Mouse (Mus musculus) limb, embryonic 10.5 days (tissue): Measurements from ENCODE around the gene Angptl7. TPM values are rescaled to one million over a fixed set of nuclear protein-coding genes. Genes with fewer than 3 reads are reported as not detected.
A peak's percentile ranks its signal among the peaks of the same experiment; 100 is the strongest.

Experiments
- DNase-seq: peaks from one replicate; pipeline ENCODE4 v3.0.0-alpha.2; 2017; ENCODE audit warnings: low spot score
- H3K27ac ChIP-seq: fragments of 300-500 bp; sonication (generic); 2 replicates; pipeline ENCODE4 v1.5.1; 2016; ENCODE audit warnings: mild to moderate bottlenecking
- H3K27me3 ChIP-seq: fragments of 300-500 bp; sonication (generic); 2 replicates; pipeline ENCODE4 v1.6.1; 2016; ENCODE audit warnings: low read depth, mild to moderate bottlenecking; ENCODE audit not compliant: poor library complexity, severe bottlenecking
- H3K36me3 ChIP-seq: fragments of 300-500 bp; sonication (generic); 2 replicates; pipeline ENCODE4 v1.6.1; 2016; ENCODE audit warnings: mild to moderate bottlenecking, moderate library complexity
- H3K4me1 ChIP-seq: fragments of 300-500 bp; sonication (generic); 2 replicates; pipeline ENCODE4 v1.6.1; 2016
- H3K4me3 ChIP-seq: fragments of 300-500 bp; sonication (generic); 2 replicates; pipeline ENCODE4 v1.5.1; 2016; ENCODE audit warnings: mild to moderate bottlenecking, moderate library complexity
- H3K9me3 ChIP-seq: fragments of 300-500 bp; sonication (generic); replicated peaks from 2 replicates; pipeline ENCODE4 v1.6.1; 2016; ENCODE audit warnings: mild to moderate bottlenecking
- WGBS: fragments of 180-500 bp; shearing (Covaris S2); methylation state at CpG from one replicate; pipeline ENCODE4 v1.1.7; 2016; 5-methylcytosine and 5-hydroxymethylcytosine counted together
- polyA plus RNA-seq: library from polyadenylated mRNA; unstranded; fragments of >200 nt; fragmentation: Nextera tagmentation; extraction: Ambion mirVana; gene quantifications from 2 replicates; pipeline ENCODE4 v1.2.1, GENCODE M21; 2016

Gene Angptl7
- polyA plus RNA-seq = 0.23 and 0.56 TPM in 2 replicates

DNA sequence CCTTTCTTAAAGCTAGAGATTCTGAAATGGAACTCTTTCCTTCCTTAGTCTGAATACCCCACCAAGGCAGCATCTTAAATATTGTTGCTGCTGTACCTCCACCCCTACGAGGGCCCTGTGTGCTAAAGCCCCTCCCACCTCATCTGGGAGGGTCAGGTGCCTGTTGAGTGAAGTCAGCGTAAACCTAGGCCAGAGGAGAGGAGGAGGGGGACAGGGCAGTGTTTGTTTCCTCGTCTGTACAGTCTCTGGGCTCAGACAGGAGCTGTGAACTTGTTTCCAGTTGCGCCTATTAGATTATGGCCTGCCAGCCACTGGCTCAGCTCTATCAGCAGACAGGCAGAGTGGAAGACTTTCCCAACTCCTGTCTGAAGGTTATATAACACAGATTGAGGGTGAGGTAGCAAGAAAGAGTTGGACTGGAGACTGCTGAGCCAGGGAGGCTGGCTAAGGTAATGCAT, at the start of gene Angptl7:
Gene Angptl7 (minus strand): TSS at position 51 of the 458 bp plus-strand sequence.
- Histone ChIP-seq H3K4me3 (no peak within 1 kb of the TSS), H3K27me3 (no peaks in the 10 kb centered on the region), H3K36me3 (peaks cover 78% of the 10 kb centered on the region), H3K27ac (peak within 1 kb of the TSS; percentile 21), H3K4me1 (peaks cover 31% of the 10 kb centered on the region), H3K9me3 (no peaks in the 10 kb centered on the region)
- DNase-seq = no peak
- WGBS = 68% methylated on average over 4 of the region's 4 CpGs

DNA sequence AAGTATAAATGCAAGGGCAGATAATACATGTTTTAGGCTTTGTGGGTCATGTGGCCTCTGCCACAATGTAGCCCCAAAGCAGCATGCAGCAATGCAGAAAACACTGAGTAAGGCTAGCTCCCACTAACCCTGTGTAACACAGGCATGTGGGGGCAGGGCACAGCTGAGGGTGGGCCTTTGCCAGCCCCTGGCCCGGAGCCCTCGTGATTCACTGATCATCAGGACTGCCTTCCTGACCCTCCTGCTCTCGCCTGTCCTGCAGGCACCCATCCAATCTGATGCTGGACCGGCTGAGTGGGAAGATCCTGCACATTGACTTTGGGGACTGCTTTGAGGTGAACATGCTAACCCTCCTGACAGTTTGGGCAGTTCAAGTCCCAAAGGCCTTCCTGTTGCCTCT, 48.8 kb upstream of the Angptl7 start:
- WGBS = 86% methylated on average over 4 of the region's 4 CpGs
- Histone ChIP-seq H3K27me3 (no peaks in the 10 kb centered on the region), H3K9me3 (no peaks in the 10 kb centered on the region), H3K4me1 (no peaks in the 10 kb centered on the region), H3K36me3 (peaks cover 96% of the 10 kb centered on the region), H3K27ac (no peak overlapping the region), H3K4me3 (no peak overlapping the region)
- no peak for DNase-seq

DNA sequence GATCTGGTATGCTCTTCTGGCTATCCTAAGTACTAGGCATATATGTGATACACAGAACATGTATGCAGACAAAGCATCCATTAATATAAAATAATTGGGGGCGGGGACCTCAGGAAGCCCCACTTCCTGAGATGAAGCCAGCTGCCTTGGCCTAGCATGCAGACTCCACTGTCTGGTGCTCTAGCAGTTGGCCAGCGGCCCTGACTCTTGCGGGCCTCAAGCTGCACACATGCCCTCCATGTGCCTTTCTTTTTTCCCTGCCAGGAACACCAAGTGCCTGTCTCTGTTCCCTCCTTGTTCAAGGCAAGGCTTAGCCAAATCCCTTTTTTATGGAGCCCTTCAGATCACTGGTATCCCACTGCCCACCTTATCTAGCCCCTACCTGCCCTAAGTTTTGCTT, 35.6 kb upstream of the Angptl7 start:
- Histone ChIP-seq H3K27ac (no peak overlapping the region), H3K9me3 (no peaks in the 10 kb centered on the region), H3K4me1 (no peaks in the 10 kb centered on the region), H3K27me3 (no peaks in the 10 kb centered on the region), H3K36me3 (peaks cover 99% of the 10 kb centered on the region), H3K4me3 (no peak overlapping the region)
- WGBS = 96% methylated on average over 3 of the region's 3 CpGs
- no peak for DNase-seq

DNA sequence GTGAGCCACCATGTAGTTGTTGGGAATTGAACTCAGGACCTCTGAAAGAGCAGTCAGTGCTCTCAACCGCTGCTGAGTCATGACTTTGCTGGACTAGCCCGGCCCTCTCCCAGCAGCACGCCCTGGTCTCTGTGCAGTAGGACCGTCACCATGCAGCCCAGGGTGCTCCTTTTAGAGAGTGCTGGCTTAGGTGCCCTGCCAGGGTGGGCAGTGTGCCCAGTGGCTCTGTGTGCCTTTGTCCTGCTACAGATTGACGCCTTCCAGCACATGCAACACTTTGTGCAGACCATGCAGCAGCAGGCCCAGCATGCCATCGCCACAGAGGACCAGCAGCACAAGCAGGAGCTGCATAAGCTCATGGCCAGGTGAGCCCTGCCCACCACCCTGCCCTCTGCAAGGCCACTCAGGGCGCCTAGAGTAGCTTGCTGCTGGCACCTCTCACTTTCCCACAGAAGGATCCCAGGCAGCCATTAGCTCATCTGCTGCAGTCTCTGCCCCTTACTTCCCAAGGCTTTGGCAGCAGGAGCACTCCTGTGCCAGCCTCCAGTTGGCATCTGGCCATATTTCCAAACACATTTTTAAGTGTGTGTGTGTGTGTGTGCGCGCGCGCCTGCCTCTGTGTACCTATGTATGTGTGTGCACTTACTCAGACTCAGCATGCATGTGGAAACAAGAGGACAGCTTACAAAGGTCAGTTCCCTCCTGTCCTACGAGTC, 33.5 kb upstream of the Angptl7 start:
- no peak overlapping the region for H3K27ac ChIP-seq
- no peaks in the 10 kb centered on the region for H3K4me1 ChIP-seq
- H3K4me3 ChIP-seq = no peak overlapping the region
- H3K9me3 ChIP-seq = no peaks in the 10 kb centered on the region
- H3K36me3 ChIP-seq = peaks cover 95% of the 10 kb centered on the region
- no peak for DNase-seq
- no peaks in the 10 kb centered on the region for H3K27me3 ChIP-seq
- 92% methylated on average over 12 of the region's 12 CpGs for WGBS

DNA sequence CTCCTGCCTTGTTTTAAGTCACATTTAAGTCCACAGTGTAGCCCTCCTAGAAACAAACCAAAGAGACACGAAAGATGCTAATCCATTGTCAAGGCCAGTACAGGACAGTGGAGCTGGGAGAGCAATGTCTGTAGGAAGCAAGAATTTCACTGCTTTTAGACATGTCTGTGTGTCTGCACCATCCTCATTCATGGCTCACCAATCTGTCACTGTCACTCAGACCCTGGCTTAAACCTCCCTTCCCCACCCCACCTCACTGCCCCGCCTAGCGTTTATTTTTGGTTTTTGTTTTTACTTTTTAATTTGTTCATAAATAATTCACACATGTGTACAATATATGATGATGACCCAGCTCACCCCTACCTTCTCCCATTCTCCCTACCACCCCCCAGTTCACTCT, 32.3 kb upstream of the Angptl7 start:
- Histone ChIP-seq H3K4me3 (no peak overlapping the region), H3K9me3 (no peaks in the 10 kb centered on the region), H3K4me1 (no peaks in the 10 kb centered on the region), H3K27ac (no peak overlapping the region), H3K36me3 (peaks cover 93% of the 10 kb centered on the region), H3K27me3 (no peaks in the 10 kb centered on the region)
- DNase-seq = no peak
- 92% methylated on average over 3 of the region's 3 CpGs for WGBS

DNA sequence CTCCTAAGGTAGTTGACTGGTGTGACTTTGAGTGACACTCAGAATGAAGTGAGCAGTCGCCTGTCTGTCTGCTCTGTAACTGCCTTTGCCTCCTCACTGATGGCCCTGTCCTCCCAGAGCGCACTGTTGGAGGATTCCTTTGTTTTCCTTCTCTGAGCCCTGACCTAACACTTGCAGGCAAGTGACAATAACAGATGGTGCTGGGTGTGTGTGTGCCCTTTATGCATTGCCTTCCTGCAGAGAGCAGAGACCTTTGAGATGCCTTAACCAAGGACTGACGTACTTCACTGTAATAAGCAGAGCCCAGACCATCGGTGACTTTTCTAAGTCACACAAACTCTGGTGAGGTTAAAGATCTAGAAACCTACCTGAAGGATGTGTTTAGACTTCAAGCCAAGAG, 31.1 kb upstream of the Angptl7 start:
- Histone ChIP-seq H3K4me3 (no peak overlapping the region), H3K27me3 (no peaks in the 10 kb centered on the region), H3K36me3 (peaks cover 93% of the 10 kb centered on the region), H3K9me3 (no peaks in the 10 kb centered on the region), H3K4me1 (no peaks in the 10 kb centered on the region), H3K27ac (no peak overlapping the region)
- WGBS = 67% methylated on average over 4 of the region's 4 CpGs
- DNase-seq = no peak

DNA sequence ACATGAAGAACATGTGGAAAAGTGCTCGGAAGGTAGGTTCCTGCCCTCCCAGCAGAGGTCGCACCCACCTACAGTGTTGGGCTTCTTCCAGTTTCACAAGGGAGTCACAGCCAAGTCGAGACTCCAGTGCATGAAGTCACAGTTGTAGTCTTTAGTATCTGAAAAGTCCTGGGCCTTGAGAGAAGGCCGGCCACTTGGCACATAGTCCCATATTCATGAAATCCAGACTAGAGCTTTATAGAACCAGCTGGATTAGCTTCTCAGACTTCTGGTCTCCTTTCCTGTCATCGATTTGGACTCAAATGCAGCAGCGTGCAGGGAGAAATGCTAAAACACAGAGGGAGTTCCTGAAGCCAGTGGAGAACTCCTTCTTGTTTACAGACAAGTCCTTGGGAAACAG, 30.5 kb upstream of the Angptl7 start:
- no peak for DNase-seq
- Histone ChIP-seq H3K27me3 (no peaks in the 10 kb centered on the region), H3K9me3 (no peaks in the 10 kb centered on the region), H3K36me3 (peaks cover 93% of the 10 kb centered on the region), H3K27ac (no peak overlapping the region), H3K4me1 (no peaks in the 10 kb centered on the region), H3K4me3 (no peak overlapping the region)
- WGBS = 96% methylated on average over 6 of the region's 6 CpGs

DNA sequence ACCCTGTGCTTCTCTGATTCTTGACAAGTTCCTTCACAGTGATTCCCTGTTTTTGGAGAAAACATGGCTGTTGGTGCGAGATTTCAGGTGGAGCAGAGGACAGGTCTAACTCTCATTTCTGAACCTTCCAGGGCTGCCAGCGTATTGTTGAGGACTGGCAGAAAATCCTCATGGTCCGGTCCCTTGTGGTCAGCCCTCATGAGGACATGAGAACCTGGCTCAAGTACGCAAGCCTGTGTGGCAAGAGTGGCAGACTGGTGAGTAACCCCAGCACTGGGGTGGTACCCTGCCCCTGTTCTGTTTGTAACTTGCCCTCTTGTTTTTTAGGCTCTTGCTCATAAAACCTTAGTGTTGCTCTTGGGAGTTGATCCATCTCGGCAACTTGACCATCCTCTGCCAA, 30.1 kb upstream of the Angptl7 start:
- Histone ChIP-seq H3K36me3 (peaks cover 93% of the 10 kb centered on the region), H3K4me3 (no peak overlapping the region), H3K4me1 (no peaks in the 10 kb centered on the region), H3K27ac (no peak overlapping the region), H3K27me3 (no peaks in the 10 kb centered on the region), H3K9me3 (no peaks in the 10 kb centered on the region)
- 96% methylated on average over 5 of the region's 5 CpGs for WGBS
- DNase-seq = no peak

DNA sequence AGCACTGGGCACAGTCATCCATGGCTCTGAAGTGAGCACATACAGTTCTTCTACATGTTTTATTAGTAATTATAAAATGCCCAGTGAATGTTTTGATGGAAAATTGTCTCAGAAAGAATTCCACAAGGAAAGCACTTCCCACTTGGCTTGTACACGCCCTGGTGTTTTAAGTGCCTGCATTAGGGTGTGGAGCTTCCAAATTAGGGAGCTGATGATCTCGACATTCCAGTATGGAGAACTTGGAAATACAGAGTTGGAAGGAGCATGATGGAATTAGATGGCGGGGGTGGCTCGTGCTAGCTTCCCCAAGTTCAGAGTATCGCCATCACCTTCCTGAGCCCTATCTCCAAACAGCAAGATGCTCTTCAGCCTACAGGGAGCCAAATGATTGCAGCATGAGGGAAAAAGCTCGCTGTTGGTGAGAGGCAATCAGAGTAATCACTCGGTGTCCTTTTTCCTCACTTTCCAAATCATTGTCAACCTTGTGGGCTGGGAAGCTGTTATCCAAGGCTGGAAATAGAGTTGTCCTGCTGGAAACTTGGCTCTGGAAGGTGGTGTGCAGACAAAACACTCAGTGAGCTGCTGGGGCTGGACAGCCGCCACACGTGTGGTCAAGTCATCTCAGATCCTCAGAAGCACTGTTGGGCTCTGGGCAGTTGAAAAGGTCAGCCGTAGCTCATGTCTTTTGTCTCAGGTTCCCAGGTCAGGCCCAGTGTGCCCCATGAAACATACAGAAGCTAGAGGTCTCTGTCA, 27.1 kb upstream of the Angptl7 start:
- H3K27me3 ChIP-seq = no peaks in the 10 kb centered on the region
- 89% methylated on average over 10 of the region's 10 CpGs for WGBS
- H3K4me3 ChIP-seq = no peak overlapping the region
- H3K9me3 ChIP-seq = no peaks in the 10 kb centered on the region
- peaks cover 94% of the 10 kb centered on the region for H3K36me3 ChIP-seq
- H3K4me1 ChIP-seq = no peaks in the 10 kb centered on the region
- H3K27ac ChIP-seq = no peak overlapping the region
- DNase-seq = no peak

DNA sequence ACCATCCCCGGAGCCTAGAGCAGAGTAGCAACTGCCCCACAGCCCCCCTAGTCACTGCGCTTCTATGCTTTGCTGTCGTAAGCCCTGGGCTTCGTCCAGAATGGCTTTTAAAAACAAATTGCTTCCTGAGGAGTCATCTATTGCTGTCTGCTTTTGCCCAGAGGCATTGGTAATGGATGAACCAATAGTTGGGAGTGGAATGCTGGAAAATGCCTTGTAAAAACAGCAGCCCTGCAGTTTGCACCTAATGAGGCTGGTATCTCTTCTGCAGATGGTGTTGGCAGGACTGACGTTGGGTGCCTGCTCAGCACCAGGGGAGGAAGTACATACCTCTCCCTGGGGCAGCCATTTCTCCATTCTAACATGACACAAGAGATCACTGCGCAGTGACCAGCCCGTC, 23.3 kb upstream of the Angptl7 start:
- peaks cover 93% of the 10 kb centered on the region for H3K36me3 ChIP-seq
- H3K9me3 ChIP-seq = no peaks in the 10 kb centered on the region
- no peak overlapping the region for H3K4me3 ChIP-seq
- H3K4me1 ChIP-seq = no peaks in the 10 kb centered on the region
- DNase-seq = no peak
- no peaks in the 10 kb centered on the region for H3K27me3 ChIP-seq
- no peak overlapping the region for H3K27ac ChIP-seq
- WGBS = 72% methylated on average over 7 of the region's 7 CpGs

DNA sequence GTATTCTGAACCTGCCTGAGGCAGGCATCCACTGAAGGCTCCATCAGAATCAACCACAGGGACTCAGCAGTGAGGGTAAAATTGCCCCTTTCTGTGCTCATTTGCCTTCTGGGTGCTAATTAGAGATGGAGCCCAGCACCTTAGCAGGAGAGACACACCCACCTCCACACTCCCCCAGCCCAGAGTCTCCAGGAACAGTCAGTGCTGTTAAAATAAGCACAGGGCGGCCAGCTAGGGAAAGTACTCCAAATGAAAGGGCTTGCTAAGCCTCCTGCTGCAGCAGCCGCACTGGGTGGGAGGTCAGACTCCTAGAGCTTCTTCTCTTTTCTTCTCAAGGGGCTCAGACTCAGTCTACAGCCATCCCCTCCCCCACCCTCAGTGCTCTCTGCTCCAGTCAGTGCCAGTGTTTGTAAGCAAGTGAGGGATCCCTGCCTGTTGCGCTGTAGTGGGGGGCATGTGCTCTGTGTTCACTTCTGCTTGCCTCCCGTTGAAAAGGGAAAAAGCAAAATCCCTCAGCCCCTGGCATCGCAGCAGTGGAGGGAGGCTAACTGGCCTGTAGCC, 18.1 kb upstream of the Angptl7 start:
- Histone ChIP-seq H3K4me1 (peaks cover 3% of the 10 kb centered on the region; the same call in 1 of the 2 replicates), H3K27me3 (no peaks in the 10 kb centered on the region), H3K9me3 (no peaks in the 10 kb centered on the region), H3K27ac (peak overlapping the region; percentile 10; the same call in 1 of the 2 replicates), H3K4me3 (no peak overlapping the region), H3K36me3 (peaks cover 93% of the 10 kb centered on the region)
- WGBS = 33% methylated on average over 5 of the region's 5 CpGs
- DNase-seq = no peak

DNA sequence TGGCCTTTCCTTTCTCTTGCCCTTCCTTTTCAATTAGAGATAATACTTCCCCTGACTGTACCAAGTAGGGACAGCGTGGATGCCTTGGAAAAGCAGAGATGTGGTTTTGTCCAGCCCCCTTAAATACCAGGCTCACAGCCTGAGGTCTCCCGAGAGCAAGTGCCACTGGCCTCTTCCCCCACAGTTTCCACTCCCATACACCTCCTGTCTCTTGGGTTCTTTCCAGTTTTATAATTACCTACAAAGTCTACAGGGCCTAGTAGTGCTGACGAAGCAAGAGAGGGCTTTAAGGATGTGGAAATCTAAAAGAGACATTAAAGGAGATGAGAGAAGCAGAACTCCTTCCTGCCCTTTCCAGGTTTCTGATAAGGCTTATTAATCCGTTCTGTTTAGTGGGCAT, 17.5 kb upstream of the Angptl7 start:
- no peak overlapping the region for H3K4me3 ChIP-seq
- no peaks in the 10 kb centered on the region for H3K27me3 ChIP-seq
- no peak overlapping the region for H3K27ac ChIP-seq
- WGBS = 62% methylated on average over 4 of the region's 4 CpGs
- peaks cover 93% of the 10 kb centered on the region for H3K36me3 ChIP-seq
- H3K4me1 ChIP-seq = peaks cover 3% of the 10 kb centered on the region; the same call in 1 of the 2 replicates
- no peak for DNase-seq
- no peaks in the 10 kb centered on the region for H3K9me3 ChIP-seq

DNA sequence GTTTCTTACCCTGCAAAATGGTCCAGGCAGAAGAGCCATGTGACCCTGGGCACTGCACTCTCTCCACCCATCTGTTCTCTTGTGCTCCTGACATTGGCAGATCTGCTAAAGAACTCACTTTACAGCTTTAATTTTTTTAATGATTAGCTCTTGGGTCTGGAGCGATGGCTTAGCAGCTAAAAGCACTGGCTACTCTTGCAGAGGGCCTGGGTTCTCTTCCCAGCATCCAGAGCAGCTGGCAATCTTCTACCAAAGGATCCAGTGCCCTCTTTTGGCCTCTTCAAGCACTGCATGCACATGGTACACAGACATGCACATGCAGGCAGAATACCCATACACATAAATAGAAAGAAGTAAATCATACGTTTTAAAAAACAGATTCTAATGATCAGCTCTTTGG, 15.1 kb upstream of the Angptl7 start:
- Histone ChIP-seq H3K4me3 (no peak overlapping the region), H3K27me3 (no peaks in the 10 kb centered on the region), H3K9me3 (no peaks in the 10 kb centered on the region), H3K4me1 (peaks cover 3% of the 10 kb centered on the region), H3K36me3 (peaks cover 96% of the 10 kb centered on the region), H3K27ac (no peak overlapping the region)
- no peak for DNase-seq
- WGBS = 93% methylated on average over 2 of the region's 2 CpGs
